Mouse (Mus musculus) CH12.LX (cell line): ENCODE measurements around the gene Spata13. TPM values are rescaled to one million over a fixed set of nuclear protein-coding genes. Genes with fewer than 3 reads are reported as not detected.

Experiments used
- DNase-seq: peaks from one replicate; pipeline ENCODE4 v3.0.0-alpha.2; 2013; ENCODE audit errors: extremely low read depth
- H3K27ac ChIP-seq: 2 replicates; pipeline ENCODE4 v1.5.1; 2012; ENCODE audit warnings: low read depth, mild to moderate bottlenecking, control low read depth, moderate library complexity; ENCODE audit not compliant: insufficient read depth
- H3K27me3 ChIP-seq: replicated peaks from 2 replicates; pipeline ENCODE3; 2012; ENCODE audit warnings: inconsistent platforms
- H3K36me3 ChIP-seq, 2 experiments: replicated peaks in 1 of 2; 2 replicates each; pipeline versions ENCODE3 to v1.6.1; 2012; ENCODE audit warnings: inconsistent platforms in 1 of 2, low read length in 1 of 2, mild to moderate bottlenecking in 1 of 2, mixed read lengths in 1 of 2, moderate library complexity in 1 of 2; ENCODE audit not compliant: control insufficient read depth in 1 of 2, insufficient read depth in 1 of 2
- H3K4me1 ChIP-seq, 2 experiments: 2 replicates each; pipeline ENCODE4 v1.6.1; 2012; ENCODE audit warnings: inconsistent platforms in 1 of 2, moderate library complexity in 1 of 2; ENCODE audit not compliant: insufficient read depth in 2 of 2, control insufficient read depth in 1 of 2
- H3K4me2 ChIP-seq: 2 replicates; pipeline ENCODE4 v1.6.1; 2012; ENCODE audit warnings: low read depth, mild to moderate bottlenecking, control low read depth; ENCODE audit not compliant: poor library complexity, insufficient read depth, severe bottlenecking
- H3K4me3 ChIP-seq, 3 experiments: fragments of 150-350 bp in 1 of 3; sonication (generic) in 1 of 3; replicated peaks in 1 of 3; 2 replicates each; pipeline versions ENCODE3 to v1.5.1; 2011 to 2012; ENCODE audit warnings: low read depth in 2 of 3, low read length in 2 of 3, mild to moderate bottlenecking in 2 of 3, moderate library complexity in 2 of 3, control low read depth in 1 of 3, improper control_type of control experiment in 1 of 3, inconsistent platforms in 1 of 3, mixed read lengths in 1 of 3; ENCODE audit not compliant: poor library complexity in 1 of 3
- H3K79me2 ChIP-seq: replicated peaks from 2 replicates; pipeline ENCODE4 v1.6.1; 2012; ENCODE audit warnings: mild to moderate bottlenecking, moderate library complexity; ENCODE audit not compliant: control insufficient read depth, poor library complexity, insufficient read depth, severe bottlenecking; ENCODE audit errors: extremely low read depth
- H3K9ac ChIP-seq: 2 replicates; pipeline ENCODE4 v1.6.1; 2012; ENCODE audit warnings: low read depth, mild to moderate bottlenecking, control low read depth, moderate library complexity; ENCODE audit not compliant: insufficient read depth
- H3K9me3 ChIP-seq: replicated peaks from 2 replicates; pipeline ENCODE3; 2012; ENCODE audit warnings: low read length, inconsistent platforms, mixed read lengths
- CHD2 ChIP-seq: IDR thresholded peaks from 2 replicates; pipeline ENCODE4 v1.6.1; 2011; ENCODE audit warnings: low read length, improper control_type of control experiment
- GABPA ChIP-seq: IDR thresholded peaks from 2 replicates; pipeline ENCODE4 v1.6.1; 2012; ENCODE audit warnings: low read depth, low read length, improper control_type of control experiment, inconsistent platforms; ENCODE audit not compliant: insufficient replicate concordance
- IRF4 ChIP-seq: IDR thresholded peaks from 2 replicates; pipeline ENCODE4 v1.6.1; 2014; ENCODE audit warnings: low read depth, mild to moderate bottlenecking, inconsistent platforms, low read length, improper control_type of control experiment
- JUND ChIP-seq: conservative IDR thresholded peaks from 2 replicates; pipeline ENCODE4 v1.6.1; 2011; ENCODE audit warnings: low read depth, low read length, improper control_type of control experiment
- MAFK ChIP-seq: IDR thresholded peaks from 2 replicates; pipeline ENCODE4 v1.6.1; 2011; ENCODE audit warnings: low read length, improper control_type of control experiment; ENCODE audit not compliant: insufficient replicate concordance
- MAX ChIP-seq: IDR thresholded peaks from 2 replicates; pipeline ENCODE4 v1.6.1; 2011; ENCODE audit warnings: low read length, improper control_type of control experiment
- MAZ ChIP-seq: IDR thresholded peaks from 2 replicates; pipeline ENCODE4 v1.6.1; 2012; ENCODE audit warnings: low read depth, mild to moderate bottlenecking, inconsistent platforms, low read length, improper control_type of control experiment, moderate library complexity
- MXI1 ChIP-seq: IDR thresholded peaks from 2 replicates; pipeline ENCODE4 v1.6.1; 2011; ENCODE audit warnings: mild to moderate bottlenecking, low read depth, low read length, improper control_type of control experiment
- PAX5 ChIP-seq: IDR thresholded peaks from 2 replicates; pipeline ENCODE4 v1.6.1; 2012; ENCODE audit warnings: low read length, inconsistent platforms, mixed read lengths
- POLR2A ChIP-seq: IDR thresholded peaks from 2 replicates; pipeline ENCODE4 v1.6.1; 2011; ENCODE audit warnings: low read depth, mild to moderate bottlenecking, improper control_type of control experiment, low read length
- SIN3A ChIP-seq: IDR thresholded peaks from 2 replicates; pipeline ENCODE4 v1.6.1; 2012; ENCODE audit warnings: low read length, improper control_type of control experiment, inconsistent platforms
- SMC3 ChIP-seq: IDR thresholded peaks from 2 replicates; pipeline ENCODE4 v1.6.1; 2011; ENCODE audit warnings: low read depth, low read length, improper control_type of control experiment
- TBP ChIP-seq: conservative IDR thresholded peaks from 2 replicates; pipeline ENCODE4 v1.6.1; 2011; ENCODE audit warnings: low read depth, low read length, improper control_type of control experiment
- TCF12 ChIP-seq: IDR thresholded peaks from 2 replicates; pipeline ENCODE4 v1.6.1; 2014; ENCODE audit warnings: low read depth, mild to moderate bottlenecking, inconsistent platforms, low read length, improper control_type of control experiment
- USF1 ChIP-seq: IDR thresholded peaks from 2 replicates; pipeline ENCODE4 v1.6.1; 2014; ENCODE audit warnings: low read depth, mild to moderate bottlenecking, inconsistent platforms, low read length, improper control_type of control experiment
- USF2 ChIP-seq: conservative IDR thresholded peaks from 2 replicates; pipeline ENCODE4 v1.6.1; 2011; ENCODE audit warnings: low read depth, low read length, improper control_type of control experiment
- ZKSCAN1 ChIP-seq: IDR thresholded peaks from 2 replicates; pipeline ENCODE4 v1.6.1; 2012; ENCODE audit warnings: low read depth, inconsistent platforms, low read length, improper control_type of control experiment, borderline replicate concordance
- ZMIZ1 ChIP-seq: IDR thresholded peaks from 2 replicates; pipeline ENCODE4 v1.6.1; 2012; ENCODE audit warnings: low read depth, mild to moderate bottlenecking, inconsistent platforms, low read length, improper control_type of control experiment
- dilution Hi-C: fragments of 300-500 bp; cut with MboI; formaldehyde crosslinking; loops from 2 replicates; pipeline ENCODE4 v1.14.3; 2020; ENCODE audit warnings: low sequenced_read_pairs; ENCODE audit not compliant: extremely low pct_unique_long_range_greater_than_20kb, extremely low pct_ligation_motif_present
- in situ Hi-C: fragments of 300-500 bp; cut with MboI; formaldehyde crosslinking; loops from 3 replicates; pipeline ENCODE4 v1.14.3; 2019; ENCODE audit warnings: low sequenced_read_pairs, low pct_ligation_motif_present, low pct_unique_long_range_greater_than_20kb, mixed read lengths
- polyA plus RNA-seq: library from polyadenylated mRNA; unstranded; fragments of >175 nt; gene quantifications from 2 replicates; pipeline ENCODE4 v1.2.1, GENCODE M21; 2012; ENCODE audit warnings: low read depth; ENCODE audit not compliant: insufficient read length
- total RNA-seq, 2 experiments: library from RNA; depleted of rRNA; stranded (reverse); fragments of 300-350 nt in 1 of 2; fragments of >200 nt in 1 of 2; gene quantifications; 2 replicates each; pipeline ENCODE4 v1.2.3; 2012 to 2014

Spata13 gene
- total and polyA plus RNA-seq, 3 experiments = 11.6 to 15.9 (median 13.6) TPM

GRCm38 (mm10) chr14:60643098-60643870 is 9.5 kb downstream of the Spata13 start:
- no peak overlapping the region for H3K4me3 ChIP-seq
- TF ChIP-seq MAFK = no peak
- TF ChIP-seq SIN3A = no peak
- TF ChIP-seq JUND = no peak
- no peak for TF ChIP-seq SMC3
- TF ChIP-seq TBP = no peak
- TF ChIP-seq MAX = no peak
- no peak for TF ChIP-seq MXI1
- H3K4me1 ChIP-seq = peaks cover 0 to 49% of the 10 kb centered on the region in 2 experiments; a peak in 2 of 4 replicates
- no peaks in the 10 kb centered on the region for H3K36me3 ChIP-seq
- no peak overlapping the region for H3K4me2 ChIP-seq
- no peaks in the 10 kb centered on the region for H3K79me2 ChIP-seq
- in situ Hi-C loops = no loop called here
- dilution Hi-C loops = no loop called here
- H3K27me3 ChIP-seq = no peaks in the 10 kb centered on the region
- H3K9ac ChIP-seq = no peak overlapping the region
- no peak overlapping the region for H3K27ac ChIP-seq
- no peak for DNase-seq
- H3K9me3 ChIP-seq = peaks cover 4% of the 10 kb centered on the region

DNA sequence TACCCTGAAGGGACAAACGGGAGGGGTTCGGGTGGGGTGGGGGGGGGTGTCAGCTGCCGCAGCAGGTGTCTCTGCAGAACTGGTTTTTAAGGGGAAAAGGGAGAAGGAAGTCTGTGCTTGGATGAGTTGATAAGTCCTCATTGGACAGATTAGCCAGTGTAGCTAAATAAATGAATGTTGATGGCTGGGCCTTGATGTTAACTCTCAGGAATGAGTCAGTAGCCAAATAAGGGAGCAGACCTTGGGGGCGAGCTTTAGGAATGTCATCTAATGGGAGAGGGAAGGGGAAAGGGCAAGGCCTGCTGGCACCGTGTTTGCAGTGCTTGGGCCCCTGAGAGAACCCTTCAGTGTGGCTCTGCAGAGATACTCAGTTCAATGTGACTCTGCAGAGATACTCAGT is 12.6 kb downstream of the Spata13 start:
- Histone ChIP-seq H3K9me3 (peaks cover 4% of the 10 kb centered on the region), H3K36me3 (no peaks in the 10 kb centered on the region), H3K27ac (no peak overlapping the region), H3K79me2 (no peaks in the 10 kb centered on the region), H3K9ac (no peak overlapping the region), H3K4me1 (peaks cover 0 to 33% of the 10 kb centered on the region in 2 experiments; a peak in 2 of 4 replicates), H3K27me3 (no peaks in the 10 kb centered on the region), H3K4me2 (no peak overlapping the region), H3K4me3 (no peak overlapping the region)
- TF ChIP-seq ZMIZ1 (no peak), PAX5 (no peak), SIN3A (no peak), MAZ (no peak), IRF4 (no peak), USF1 (no peak), POLR2A (no peak), TCF12 (no peak), USF2 (no peak), ZKSCAN1 (no peak), CHD2 (no peak), GABPA (no peak)
- in situ Hi-C loops = no loop called here
- no peak for DNase-seq
- dilution Hi-C loops = no loop called here
